Mouse (Mus musculus) cerebellum, adult 11 months (tissue): ENCODE data around the gene Olfr974.
"Not testable (repeated sequence)": the region's sequence is repeated elsewhere in the genome, so short reads cannot be mapped to it uniquely, and the experiment has no call there.

ENCODE experiments used
- DNase-seq: peaks from one replicate; pipeline ENCODE4 v3.0.0; 2022

Olfr974 gene

GRCm38 (mm10) chr9:39937201-39937600 lies at the start of gene Olfr974:
Gene Olfr974, plus strand, starts transcription at chr9:39937501.
- no peak for DNase-seq

GRCm38 (mm10) chr9:39905106-39905505 lies 32.2 kb upstream of the Olfr974 start:
- no peak for DNase-seq

- no peak for DNase-seq
These were observed 30.3 kb upstream of the Olfr974 start, which contains the start of gene Olfr229 for GRCm38 (mm10) chr9:39907036-39907435. Gene Olfr229, plus strand, starts transcription at chr9:39907336.

- no peak for DNase-seq
These were observed 27.4 kb upstream of the Olfr974 start for GRCm38 (mm10) chr9:39909939-39910338.

DNA sequence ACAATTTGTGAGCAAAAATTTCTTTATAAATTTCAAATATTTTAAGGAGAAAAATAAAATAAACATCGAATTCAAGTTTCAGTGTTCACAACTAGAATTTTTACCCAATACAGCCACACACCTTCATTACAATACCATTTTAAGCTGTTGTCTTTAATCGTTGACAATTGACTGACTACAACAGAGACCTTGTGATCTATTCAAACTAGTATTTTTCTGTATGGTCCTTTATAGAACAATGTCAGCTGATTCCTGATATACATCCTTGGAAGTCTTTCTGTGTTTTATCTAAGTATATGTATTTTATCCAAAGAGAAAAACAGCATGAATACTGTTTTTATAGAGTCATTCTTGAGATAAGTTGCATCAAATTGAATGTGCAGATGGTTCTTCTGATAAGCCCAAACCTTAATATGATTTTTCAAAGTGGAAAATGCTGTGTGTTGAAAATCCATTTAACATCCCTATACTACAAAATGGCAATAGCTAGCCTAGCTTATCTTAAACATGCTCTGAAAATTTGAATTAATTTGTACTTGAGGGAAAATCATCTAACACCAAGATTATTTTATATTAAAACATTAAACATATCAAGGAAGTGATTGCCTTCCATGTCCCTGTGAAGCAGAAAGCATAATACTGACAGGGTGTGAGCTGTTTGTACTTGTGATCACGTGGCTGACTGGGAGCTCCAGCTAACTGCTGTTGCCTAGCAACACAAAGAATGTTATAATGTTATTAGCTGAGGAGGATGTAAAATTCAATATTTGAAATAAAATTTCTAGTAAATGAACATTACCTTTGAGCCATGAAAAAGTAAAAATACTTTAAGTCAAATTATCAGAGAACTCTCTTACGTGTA lies 9.1 kb upstream of the Olfr974 start:
- DNase-seq: not testable (repeated sequence)

GRCm38 (mm10) chr9:39928837-39929236 lies 8.5 kb upstream of the Olfr974 start:
- DNase-seq: not testable (repeated sequence)

DNA sequence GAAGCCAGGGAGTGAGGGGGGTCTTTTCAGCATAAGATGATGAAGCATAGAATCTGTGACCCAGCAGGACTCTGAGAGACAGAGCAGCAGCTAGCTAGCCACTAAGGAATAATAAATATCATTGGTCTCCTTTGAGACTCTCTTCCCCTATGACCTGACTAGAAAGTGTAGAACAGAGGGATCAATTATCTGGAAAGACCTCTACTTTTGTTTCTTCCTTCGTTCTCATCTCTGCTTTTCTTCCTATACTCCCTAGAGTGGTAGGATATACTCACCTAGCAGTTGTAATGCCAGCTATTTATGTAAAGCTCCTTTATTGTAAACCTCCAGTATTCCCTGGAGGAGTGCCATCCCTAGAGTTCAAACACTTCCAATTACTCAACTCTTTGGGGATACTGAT lies 14.6 kb downstream of the Olfr974 start, which contains the start of gene Olfr975:
Olfr975 (minus strand) TSS at position 101 of the 400 bp plus-strand sequence.
- no peak for DNase-seq

DNA sequence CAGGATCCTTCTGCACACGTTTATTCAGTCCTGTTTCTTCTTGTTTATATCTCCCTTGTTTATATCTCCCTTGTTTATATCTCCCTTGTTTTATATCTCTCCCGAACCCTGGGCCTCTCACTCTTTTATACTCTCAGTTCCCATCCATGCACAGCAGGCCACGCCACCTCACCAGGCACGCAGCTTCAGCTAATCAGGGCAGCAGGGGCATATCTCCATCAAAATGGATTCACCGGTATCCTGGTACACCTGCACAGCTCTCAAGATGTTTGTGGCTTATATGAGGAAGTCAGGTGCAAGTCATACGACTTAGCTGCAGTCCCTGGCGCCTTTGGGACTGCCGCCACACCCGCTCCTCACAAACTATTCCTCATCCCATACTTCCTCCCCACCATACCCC lies 23.7 kb downstream of the Olfr974 start, which contains the start of gene Olfr976:
Olfr976 (minus strand) TSS at position 101 of the 400 bp plus-strand sequence.
- not testable (repeated sequence) for DNase-seq

GRCm38 (mm10) chr9:39976581-39977145 lies 39.4 kb downstream of the Olfr974 start:
- not testable (repeated sequence) for DNase-seq

GRCm38 (mm10) chr9:39991813-39992212 lies 54.5 kb downstream of the Olfr974 start, which contains the start of gene Olfr978:
Gene Olfr978, plus strand, starts transcription at chr9:39992113.
- no peak for DNase-seq
